Mouse (Mus musculus) ES-E14 (cell line): ENCODE measurements around the gene Kcnq5. TPM values are rescaled to one million over a fixed set of nuclear protein-coding genes. Genes with fewer than 3 reads are reported as not detected.

Experiments
- DNase-seq: peaks from one replicate; pipeline ENCODE4 v3.0.0-alpha.2; 2013; ENCODE audit warnings: low read depth, low spot score
- H3K27ac ChIP-seq: 2 replicates; pipeline ENCODE4 v1.5.1; 2012; ENCODE audit warnings: low read depth, mild to moderate bottlenecking, low read length, moderate library complexity, mixed read lengths; ENCODE audit not compliant: poor library complexity, insufficient read depth, severe bottlenecking
- H3K36me3 ChIP-seq: 2 replicates; pipeline ENCODE4 v1.6.1; 2012; ENCODE audit warnings: mild to moderate bottlenecking, low read length, moderate library complexity, mixed read lengths; ENCODE audit not compliant: control insufficient read depth, poor library complexity, insufficient read depth, severe bottlenecking
- H3K4me1 ChIP-seq, 2 experiments: fragments of 150-350 bp in 1 of 2; sonication (generic) in 1 of 2; 2 replicates each; pipeline ENCODE4 v1.6.1; 2012; ENCODE audit warnings: low read length in 2 of 2, mild to moderate bottlenecking in 1 of 2, mixed read lengths in 1 of 2; ENCODE audit not compliant: control insufficient read depth in 2 of 2, insufficient read depth in 2 of 2, poor library complexity in 1 of 2
- H3K4me3 ChIP-seq, 2 experiments: fragments of 150-350 bp in 1 of 2; sonication (generic) in 1 of 2; 2 replicates each; pipeline ENCODE4 v1.5.1; 2012; ENCODE audit warnings: low read length in 2 of 2, low read depth in 1 of 2, mild to moderate bottlenecking in 1 of 2, mixed read lengths in 1 of 2; ENCODE audit not compliant: insufficient read depth in 1 of 2, poor library complexity in 1 of 2, severe bottlenecking in 1 of 2
- H3K9ac ChIP-seq: 2 replicates; pipeline ENCODE4 v1.6.1; 2012; ENCODE audit warnings: low read depth, mild to moderate bottlenecking, low read length, mixed read lengths; ENCODE audit not compliant: poor library complexity, insufficient read depth, severe bottlenecking
- H3K9me3 ChIP-seq: fragments of 150-350 bp; sonication (generic); 2 replicates; pipeline ENCODE4 v1.6.1; 2012; ENCODE audit warnings: low read depth, mild to moderate bottlenecking, low read length; ENCODE audit not compliant: control insufficient read depth, insufficient read depth
- CHD2 ChIP-seq: IDR thresholded peaks from 2 replicates; pipeline ENCODE4 v1.6.1; 2014; ENCODE audit warnings: mild to moderate bottlenecking, low read depth, low read length, inconsistent platforms
- HCFC1 ChIP-seq: IDR thresholded peaks from 2 replicates; pipeline ENCODE4 v1.6.1; 2012; ENCODE audit warnings: low read length, inconsistent platforms, borderline replicate concordance; ENCODE audit not compliant: insufficient read depth
- MAFK ChIP-seq: IDR thresholded peaks from 2 replicates; pipeline ENCODE4 v1.6.1; 2014; ENCODE audit warnings: mild to moderate bottlenecking, low read depth, low read length, inconsistent platforms; ENCODE audit not compliant: insufficient read depth
- ZC3H11A ChIP-seq: IDR thresholded peaks from 2 replicates; pipeline ENCODE4 v1.6.1; 2012; ENCODE audit warnings: low read depth, mild to moderate bottlenecking, inconsistent platforms, low read length, borderline replicate concordance
- ZNF384 ChIP-seq: IDR thresholded peaks from 2 replicates; pipeline ENCODE4 v1.6.1; 2012; ENCODE audit warnings: low read depth, low read length, inconsistent platforms
- in situ Hi-C, 2 experiments: fragments of 600-800 bp; cut with MboI; formaldehyde crosslinking; loops; one replicate each; pipeline ENCODE4 v1.15.1; 2025; ENCODE audit warnings: low sequenced_read_pairs in 2 of 2, inconsistent platforms in 1 of 2; ENCODE audit not compliant: unreplicated experiment in 2 of 2
- total RNA-seq: library from RNA; depleted of rRNA; stranded (reverse); fragments of 300-350 nt; gene quantifications from 2 replicates; pipeline ENCODE4 v1.2.3, GENCODE M21; 2012

The Kcnq5 gene
- total RNA-seq, 1 experiment = 0.45 TPM

- H3K27ac ChIP-seq = no peak overlapping the region
- H3K4me1 ChIP-seq = no peaks in the 10 kb centered on the region
- DNase-seq = no peak
Measured at GRCm38 (mm10) chr1:21856399-21856798, 105.3 kb downstream of the Kcnq5 start.

GRCm38 (mm10) chr1:21838534-21838933 lies 123.2 kb downstream of the Kcnq5 start:
- H3K9ac ChIP-seq = no peak overlapping the region
- H3K9me3 ChIP-seq = no peaks in the 10 kb centered on the region
- no peak overlapping the region for H3K4me3 ChIP-seq
- in situ Hi-C loops = no loop called here
- H3K4me1 ChIP-seq = no peaks in the 10 kb centered on the region
- H3K27ac ChIP-seq = no peak overlapping the region
- TF ChIP-seq HCFC1 (no peak), CHD2 (no peak), MAFK (no peak), ZC3H11A (no peak), ZNF384 (no peak)
- no peak for DNase-seq
- no peaks in the 10 kb centered on the region for H3K36me3 ChIP-seq

More at GRCm38 (mm10) chr1:21856399-21856798, 105.3 kb downstream of the Kcnq5 start:
- H3K36me3 ChIP-seq = no peaks in the 10 kb centered on the region
- in situ Hi-C loops = no loop called here
- no peak overlapping the region for H3K4me3 ChIP-seq
- TF ChIP-seq ZNF384 = no peak
- no peak overlapping the region for H3K9ac ChIP-seq
- no peaks in the 10 kb centered on the region for H3K9me3 ChIP-seq

GRCm38 (mm10) chr1:21837387-21837786 lies 124.4 kb downstream of the Kcnq5 start:
- in situ Hi-C loops = no loop called here
- no peaks in the 10 kb centered on the region for H3K4me1 ChIP-seq
- H3K27ac ChIP-seq = no peak overlapping the region
- TF ChIP-seq CHD2 (no peak), ZNF384 (no peak), ZC3H11A (no peak), HCFC1 (no peak)
- H3K4me3 ChIP-seq = no peak overlapping the region
- no peaks in the 10 kb centered on the region for H3K9me3 ChIP-seq
- H3K36me3 ChIP-seq = no peaks in the 10 kb centered on the region
- DNase-seq = no peak
- H3K9ac ChIP-seq = no peak overlapping the region

- DNase-seq = no peak
- TF ChIP-seq ZNF384 (no peak), HCFC1 (no peak)
- no peaks in the 10 kb centered on the region for H3K4me1 ChIP-seq
- H3K4me3 ChIP-seq = no peak overlapping the region
- no peaks in the 10 kb centered on the region for H3K36me3 ChIP-seq
- no peaks in the 10 kb centered on the region for H3K9me3 ChIP-seq
- in situ Hi-C loops = no loop called here
- H3K9ac ChIP-seq = no peak overlapping the region
- no peak overlapping the region for H3K27ac ChIP-seq
Measured at GRCm38 (mm10) chr1:21836337-21836736, 125.4 kb downstream of the Kcnq5 start.

GRCm38 (mm10) chr1:21829909-21830455 lies 131.8 kb downstream of the Kcnq5 start:
- no peak for TF ChIP-seq CHD2
- TF ChIP-seq ZC3H11A = no peak
- no peak for TF ChIP-seq MAFK
- no peak for DNase-seq
- H3K27ac ChIP-seq = no peak overlapping the region
- in situ Hi-C loops = no loop called here
- no peaks in the 10 kb centered on the region for H3K36me3 ChIP-seq
- H3K9me3 ChIP-seq = no peaks in the 10 kb centered on the region
- no peaks in the 10 kb centered on the region for H3K4me1 ChIP-seq
- H3K4me3 ChIP-seq = no peak overlapping the region
- no peak overlapping the region for H3K9ac ChIP-seq
